Mouse (Mus musculus) liver, postnatal 0 days (tissue): ENCODE results near the gene Th. TPM values are rescaled to one million over a fixed set of nuclear protein-coding genes. Genes with fewer than 3 reads are reported as not detected.
A peak's percentile ranks its signal among the peaks of the same experiment; 100 is the strongest.

Experiments
- ATAC-seq: fragments of 200-750 bp; cut with Nextera tagmentation; 2 replicates; pipeline ENCODE4 v1.8.0; 2017; ENCODE audit warnings: mild to moderate bottlenecking, moderate library complexity
- DNase-seq: peaks from one replicate; pipeline ENCODE4 v3.0.0-alpha.2; 2016
- H3K27ac ChIP-seq: fragments of 300-500 bp; sonication (generic); 2 replicates; pipeline ENCODE4 v1.5.1; 2014; ENCODE audit warnings: antibody characterized with exemption, moderate library complexity, mild to moderate bottlenecking, low read depth
- H3K27me3 ChIP-seq: fragments of 300-500 bp; sonication (generic); 2 replicates; pipeline ENCODE4 v1.6.1; 2014; ENCODE audit warnings: low read length, control low read depth, mixed read lengths; ENCODE audit not compliant: insufficient read depth
- H3K36me3 ChIP-seq: fragments of 300-500 bp; sonication (generic); replicated peaks from 2 replicates; pipeline ENCODE4 v1.6.1; 2014; ENCODE audit warnings: mild to moderate bottlenecking, control low read depth, low read length, moderate library complexity, mixed read lengths; ENCODE audit not compliant: insufficient read depth
- H3K4me1 ChIP-seq: fragments of 300-500 bp; sonication (generic); 2 replicates; pipeline ENCODE4 v1.6.1; 2014; ENCODE audit warnings: antibody characterized with exemption, mild to moderate bottlenecking, control low read depth; ENCODE audit not compliant: insufficient read depth
- H3K4me2 ChIP-seq: fragments of 300-500 bp; sonication (generic); 2 replicates; pipeline ENCODE4 v1.6.1; 2014; ENCODE audit warnings: low read depth, mild to moderate bottlenecking, low read length, moderate library complexity, mixed read lengths
- H3K4me3 ChIP-seq: fragments of 300-500 bp; sonication (generic); 2 replicates; pipeline ENCODE4 v1.5.1; 2014; ENCODE audit warnings: low read depth, low read length
- H3K9ac ChIP-seq: fragments of 300-500 bp; sonication (generic); replicated peaks from 2 replicates; pipeline ENCODE4 v1.6.1; 2014; ENCODE audit warnings: mild to moderate bottlenecking, moderate library complexity
- H3K9me3 ChIP-seq: fragments of 300-500 bp; sonication (generic); 2 replicates; pipeline ENCODE4 v1.6.1; 2016; ENCODE audit warnings: mild to moderate bottlenecking, control low read depth, low read length, mixed read lengths
- CTCF ChIP-seq: sonication (generic); IDR thresholded peaks from 2 replicates; pipeline ENCODE4 v1.5.1; 2016; ENCODE audit warnings: antibody characterized with exemption, low read depth
- EP300 ChIP-seq: IDR thresholded peaks from 2 replicates; pipeline ENCODE4 v1.6.1; 2016; ENCODE audit warnings: antibody characterized with exemption, low read depth, mild to moderate bottlenecking
- WGBS: fragments of 180-500 bp; shearing (Covaris S2); extraction: QIAGEN DNeasy Blood & Tissue Kit; methylation state at CpG from one replicate; pipeline ENCODE4 v1.1.7; 2014; ENCODE audit not compliant: insufficient replicate concordance; 5-methylcytosine and 5-hydroxymethylcytosine counted together
- polyA plus RNA-seq: library from polyadenylated mRNA; unstranded; fragments of >200 nt; fragmentation: Nextera tagmentation; extraction: Ambion mirVana; gene quantifications from 2 replicates; pipeline ENCODE4 v1.2.1, GENCODE M21; 2015

Th gene
- polyA plus RNA-seq, 1 experiment from 2014 or later: not detected

DNA sequence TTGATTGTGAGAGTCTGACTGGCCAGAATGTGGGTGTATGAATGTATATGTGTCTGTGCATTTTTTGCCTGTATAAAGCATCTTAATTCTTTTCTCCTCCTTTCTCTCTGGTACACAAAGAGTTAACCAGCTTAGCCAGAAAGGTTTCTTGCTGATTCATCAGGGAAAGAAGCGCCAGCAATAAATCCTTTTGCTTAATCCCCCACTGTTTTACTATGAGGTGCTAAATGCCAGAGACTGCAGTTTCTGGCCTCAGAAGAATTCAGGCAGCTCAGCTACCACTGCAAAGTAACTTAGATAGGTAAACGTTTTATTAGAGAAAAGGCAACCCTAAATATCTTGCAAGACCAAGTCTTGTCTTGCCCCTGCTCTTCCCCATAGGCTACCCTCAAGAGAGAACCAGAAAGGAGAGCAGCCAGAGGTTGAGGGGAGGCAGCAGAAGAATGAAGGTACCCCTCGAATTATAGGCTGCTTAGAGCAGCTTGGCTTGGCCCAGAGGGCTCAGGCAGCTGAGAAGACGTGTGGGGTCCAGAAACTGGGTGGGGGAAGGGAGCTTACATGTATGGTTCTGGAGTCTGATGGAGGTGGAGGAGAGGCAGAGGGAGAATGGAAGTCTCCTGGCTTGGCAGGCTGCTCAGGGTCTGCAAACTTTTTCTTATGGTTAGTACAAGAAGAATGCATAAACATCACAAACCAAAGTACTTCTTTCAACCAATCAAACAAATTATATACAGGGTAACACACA, 61.3 kb downstream of the Th start:
- whole genome bisulfite sequencing: 11% methylated on average over 4 of the region's 4 CpGs
- H3K36me3 ChIP-seq: no peaks in the 10 kb centered on the region
- H3K27ac ChIP-seq: no peak overlapping the region
- no peak overlapping the region for H3K4me3 ChIP-seq
- DNase-seq (no peak), ATAC-seq (no peak)
- H3K4me2 ChIP-seq: no peak overlapping the region
- no peaks in the 10 kb centered on the region for H3K27me3 ChIP-seq
- no peak overlapping the region for H3K9ac ChIP-seq
- H3K9me3 ChIP-seq: no peaks in the 10 kb centered on the region
- TF ChIP-seq EP300 (no peak), CTCF (no peak)
- no peaks in the 10 kb centered on the region for H3K4me1 ChIP-seq

DNA sequence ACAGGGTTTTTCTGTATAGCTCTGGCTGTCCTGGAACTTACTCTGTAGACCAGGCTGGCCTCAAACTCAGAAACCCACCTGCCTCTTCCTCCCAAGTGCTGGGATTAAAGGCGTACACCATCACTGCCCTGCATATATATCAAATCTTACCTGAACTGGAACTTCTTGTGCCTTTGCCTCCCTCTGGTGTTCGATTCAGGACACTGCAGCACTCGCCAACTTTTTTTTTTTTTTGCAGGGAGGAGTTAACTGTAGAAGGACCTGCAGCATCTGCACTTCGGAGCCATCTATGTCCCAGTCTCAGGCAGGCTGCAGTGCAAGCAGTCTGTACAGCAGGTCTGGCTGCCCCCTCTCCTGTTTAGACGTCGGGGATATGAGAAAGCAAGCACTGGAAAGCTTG, 80.2 kb downstream of the Th start:
- no peak overlapping the region for H3K4me2 ChIP-seq
- H3K4me3 ChIP-seq: no peak overlapping the region
- no peak overlapping the region for H3K9ac ChIP-seq
- WGBS: 14% methylated on average over 6 of the region's 6 CpGs
- TF ChIP-seq EP300 (no peak), CTCF (peak; percentile 71)
- ATAC-seq: no peak
- H3K36me3 ChIP-seq: no peaks in the 10 kb centered on the region
- H3K9me3 ChIP-seq: no peaks in the 10 kb centered on the region
- H3K4me1 ChIP-seq: no peaks in the 10 kb centered on the region
- no peak overlapping the region for H3K27ac ChIP-seq
- DNase-seq: peak; percentile 46
- no peaks in the 10 kb centered on the region for H3K27me3 ChIP-seq

Other genes with a start within 250 kb of the Th start
- gene Ins2, start 187.7 kb downstream of the Th start, polyA plus RNA-seq: 10.2 TPM in 1 of 2 replicates, not detected in the other
- gene Ascl2, start 38.1 kb upstream of the Th start, polyA plus RNA-seq: 0.21 and 0.23 TPM in 2 replicates
- 31.0 and 37.5 TPM in 2 replicates for gene Tspan32, start 73.9 kb upstream of the Th start, polyA plus RNA-seq
- gene Cd81, start 121.6 kb upstream of the Th start, polyA plus RNA-seq: 213 and 231 TPM in 2 replicates
- gene Tssc4, start 138.1 kb upstream of the Th start, polyA plus RNA-seq: 24.1 and 25.2 TPM in 2 replicates
- gene Trpm5, start 163.5 kb upstream of the Th start, polyA plus RNA-seq: 0.13 and 0.42 TPM in 2 replicates
- 0.37 and 0.63 TPM in 2 replicates for gene Kcnq1, start 175.2 kb upstream of the Th start, polyA plus RNA-seq